Mouse (Mus musculus) heart, embryonic 10.5 days (tissue): Measurements from ENCODE around the gene Muc2. TPM values are rescaled to one million over a fixed set of nuclear protein-coding genes. Genes with fewer than 3 reads are reported as not detected.
A peak's percentile ranks its signal among the peaks of the same experiment; 100 is the strongest.
"Not testable (repeated sequence)": the region's sequence is repeated elsewhere in the genome, so short reads cannot be mapped to it uniquely, and the experiment has no call there.

Experiments used
- DNase-seq: peaks from one replicate; pipeline ENCODE4 v3.0.0-alpha.2; 2017; ENCODE audit warnings: low spot score
- H3K27ac ChIP-seq: fragments of 300-500 bp; sonication (generic); 2 replicates; pipeline ENCODE4 v1.5.1; 2016; ENCODE audit warnings: mild to moderate bottlenecking
- H3K27me3 ChIP-seq: fragments of 300-500 bp; sonication (generic); 2 replicates; pipeline ENCODE4 v1.6.1; 2016; ENCODE audit warnings: mild to moderate bottlenecking; ENCODE audit not compliant: poor library complexity, insufficient read depth, severe bottlenecking
- H3K36me3 ChIP-seq: fragments of 300-500 bp; sonication (generic); 2 replicates; pipeline ENCODE4 v1.6.1; 2016; ENCODE audit warnings: mild to moderate bottlenecking, moderate library complexity
- H3K4me1 ChIP-seq: fragments of 300-500 bp; sonication (generic); 2 replicates; pipeline ENCODE4 v1.6.1; 2016; ENCODE audit warnings: mild to moderate bottlenecking
- H3K4me3 ChIP-seq: fragments of 300-500 bp; sonication (generic); 2 replicates; pipeline ENCODE4 v1.5.1; 2016; ENCODE audit warnings: mild to moderate bottlenecking, moderate library complexity
- H3K9me3 ChIP-seq: fragments of 300-500 bp; sonication (generic); 2 replicates; pipeline ENCODE4 v1.6.1; 2016; ENCODE audit warnings: mild to moderate bottlenecking, moderate library complexity
- WGBS: fragments of 180-500 bp; shearing (Covaris S2); methylation state at CpG from one replicate; pipeline ENCODE4 v1.1.7; 2016; 5-methylcytosine and 5-hydroxymethylcytosine counted together
- polyA plus RNA-seq: library from polyadenylated mRNA; unstranded; fragments of >200 nt; fragmentation: Nextera tagmentation; extraction: Ambion mirVana; gene quantifications from 2 replicates; pipeline ENCODE4 v1.2.1, GENCODE M21; 2016

Gene Muc2
- 0.09 and 0.21 TPM in 2 replicates for polyA plus RNA-seq

GRCm38 (mm10) chr7:141690040-141690439 is at the start of gene Muc2:
Gene Muc2, plus strand, starts transcription at chr7:141690340.
- Histone ChIP-seq H3K27me3 (peaks cover 53% of the 10 kb centered on the region), H3K27ac (no peak within 1 kb of the TSS), H3K4me3 (no peak within 1 kb of the TSS), H3K9me3 (no peaks in the 10 kb centered on the region), H3K36me3 (no peaks in the 10 kb centered on the region), H3K4me1 (no peaks in the 10 kb centered on the region)
- DNase-seq: no peak
- 81% methylated on average over 8 of the region's 8 CpGs for WGBS

DNA sequence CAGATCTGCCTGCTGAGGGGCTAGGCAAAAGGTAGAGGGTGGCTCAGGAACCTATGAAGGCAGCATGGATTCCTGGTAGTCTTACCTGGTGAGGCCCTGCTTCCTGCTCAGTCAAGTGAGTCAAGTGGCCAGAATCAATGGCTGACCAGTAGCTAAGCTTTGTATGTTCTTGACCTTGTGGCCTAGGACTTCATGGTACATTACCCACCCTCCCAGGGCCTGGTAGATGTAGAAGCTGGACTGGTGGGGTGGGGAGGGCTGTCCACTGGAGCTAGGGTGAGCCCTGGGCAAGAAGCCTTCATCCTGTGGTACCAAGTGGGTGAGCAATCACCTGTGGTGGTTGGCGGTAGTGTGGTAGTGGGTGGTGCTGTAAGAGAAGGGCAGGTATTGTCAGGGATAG is 47.8 kb upstream of the Muc2 start:
- H3K4me3 ChIP-seq: no peak overlapping the region
- no peaks in the 10 kb centered on the region for H3K9me3 ChIP-seq
- DNase-seq: no peak
- no peak overlapping the region for H3K27ac ChIP-seq
- peaks cover 15% of the 10 kb centered on the region; the same call in 1 of the 2 replicates for H3K4me1 ChIP-seq
- H3K27me3 ChIP-seq: peaks cover 5% of the 10 kb centered on the region; the same call in 1 of the 2 replicates
- no peaks in the 10 kb centered on the region for H3K36me3 ChIP-seq
- 69% methylated on average over 1 of the region's 1 CpGs for WGBS

DNA sequence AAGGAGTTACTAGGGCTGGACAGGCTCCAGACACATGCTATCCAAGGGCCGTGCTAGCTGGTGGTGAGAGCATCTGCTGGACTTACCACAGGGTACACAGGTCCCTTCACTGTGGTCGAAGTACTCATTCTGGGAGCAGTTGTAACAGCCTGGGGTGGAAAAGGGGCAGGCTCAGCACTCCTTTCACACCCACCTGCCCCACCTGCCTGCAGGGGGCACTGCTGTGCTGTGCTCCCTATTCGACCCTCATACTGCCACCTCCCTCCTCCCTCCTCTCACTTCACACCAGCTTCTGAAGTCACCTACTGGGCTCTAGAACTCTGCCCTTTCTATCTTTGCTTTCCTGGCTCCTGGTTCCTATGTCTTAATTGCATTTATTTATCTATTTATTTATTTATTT is 47.0 kb upstream of the Muc2 start:
- Histone ChIP-seq H3K4me3 (no peak overlapping the region), H3K4me1 (peaks cover 17% of the 10 kb centered on the region), H3K9me3 (no peaks in the 10 kb centered on the region), H3K27me3 (peaks cover 9% of the 10 kb centered on the region; the same call in 1 of the 2 replicates), H3K36me3 (no peaks in the 10 kb centered on the region), H3K27ac (no peak overlapping the region)
- 45% methylated on average over 3 of the region's 3 CpGs for WGBS
- DNase-seq: no peak

- Histone ChIP-seq H3K36me3 (no peaks in the 10 kb centered on the region), H3K4me1 (peaks cover 24% of the 10 kb centered on the region), H3K27ac (no peak overlapping the region), H3K4me3 (no peak overlapping the region), H3K27me3 (peaks cover 13% of the 10 kb centered on the region), H3K9me3 (no peaks in the 10 kb centered on the region)
- WGBS: 61% methylated on average over 2 of the region's 2 CpGs
- no peak for DNase-seq
These were observed 43.1 kb upstream of the Muc2 start for GRCm38 (mm10) chr7:141647083-141647482.

DNA sequence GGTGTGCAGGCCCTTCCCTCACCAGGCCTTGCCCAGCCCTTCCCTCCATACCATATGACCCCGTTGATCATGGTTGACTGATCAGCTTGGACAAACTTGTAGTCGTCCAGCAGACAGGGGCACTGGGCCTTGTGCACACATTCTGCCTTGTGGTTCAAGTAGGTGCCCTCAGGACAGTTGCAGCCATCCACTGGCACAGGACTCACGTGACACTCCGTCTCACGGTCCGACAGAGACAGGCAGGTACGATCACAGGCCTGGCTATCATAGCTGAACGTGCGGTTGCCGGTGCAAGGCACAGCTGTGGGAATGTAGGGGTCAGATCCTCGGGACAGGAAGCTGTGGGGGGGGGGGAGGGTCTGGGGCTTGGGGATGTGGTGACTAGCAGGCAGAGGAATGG is 42.3 kb upstream of the Muc2 start:
- no peaks in the 10 kb centered on the region for H3K9me3 ChIP-seq
- H3K36me3 ChIP-seq: no peaks in the 10 kb centered on the region
- WGBS: 83% methylated on average over 11 of the region's 11 CpGs
- DNase-seq: no peak
- no peak overlapping the region for H3K4me3 ChIP-seq
- H3K27ac ChIP-seq: no peak overlapping the region
- peaks cover 27% of the 10 kb centered on the region for H3K4me1 ChIP-seq
- H3K27me3 ChIP-seq: peaks cover 13% of the 10 kb centered on the region

- Histone ChIP-seq H3K4me1 (peaks cover 36% of the 10 kb centered on the region), H3K4me3 (no peak overlapping the region), H3K36me3 (no peaks in the 10 kb centered on the region), H3K9me3 (no peaks in the 10 kb centered on the region), H3K27ac (no peak overlapping the region), H3K27me3 (peaks cover 8% of the 10 kb centered on the region; the same call in 1 of the 2 replicates)
- WGBS: 45% methylated on average over 7 of the region's 7 CpGs
- no peak for DNase-seq
These were observed 37.9 kb upstream of the Muc2 start for GRCm38 (mm10) chr7:141652191-141652590.

DNA sequence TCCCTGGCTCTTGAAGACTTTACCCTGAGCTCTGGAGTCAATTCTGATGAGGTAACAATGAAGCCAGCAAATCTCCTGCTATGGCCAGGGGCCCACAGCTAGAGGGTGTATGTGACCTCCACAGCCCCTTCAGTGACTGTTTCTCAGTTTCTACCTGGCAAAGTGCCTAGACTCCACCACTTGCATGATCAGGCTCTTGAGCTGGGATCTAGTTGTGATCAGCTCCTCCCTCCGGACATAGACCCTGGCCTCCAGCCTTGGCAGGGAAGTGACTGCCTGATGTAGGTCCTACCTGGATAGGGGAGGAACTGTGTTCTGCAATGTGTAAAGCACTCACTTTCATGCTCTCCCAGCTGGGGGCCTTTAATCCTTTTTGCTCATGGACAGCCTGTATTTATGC is 29.8 kb upstream of the Muc2 start:
- H3K27ac ChIP-seq: 0 out of 2 replicates have a peak overlapping the region, but pooled peaks have one; percentile 32
- no peak for DNase-seq
- 91% methylated on average over 1 of the region's 1 CpGs for WGBS
- H3K4me1 ChIP-seq: peaks cover 33% of the 10 kb centered on the region
- H3K27me3 ChIP-seq: no peaks in the 10 kb centered on the region
- no peaks in the 10 kb centered on the region for H3K9me3 ChIP-seq
- H3K36me3 ChIP-seq: no peaks in the 10 kb centered on the region
- H3K4me3 ChIP-seq: no peak overlapping the region

GRCm38 (mm10) chr7:141661481-141661880 is 28.7 kb upstream of the Muc2 start:
- Histone ChIP-seq H3K9me3 (no peaks in the 10 kb centered on the region), H3K36me3 (no peaks in the 10 kb centered on the region), H3K27ac (peak overlapping the region; percentile 56), H3K4me1 (peaks cover 31% of the 10 kb centered on the region), H3K27me3 (no peaks in the 10 kb centered on the region), H3K4me3 (0 out of 2 replicates have a peak overlapping the region, but pooled peaks have one; percentile 2)
- no peak for DNase-seq
- WGBS: 51% methylated on average over 3 of the region's 3 CpGs

DNA sequence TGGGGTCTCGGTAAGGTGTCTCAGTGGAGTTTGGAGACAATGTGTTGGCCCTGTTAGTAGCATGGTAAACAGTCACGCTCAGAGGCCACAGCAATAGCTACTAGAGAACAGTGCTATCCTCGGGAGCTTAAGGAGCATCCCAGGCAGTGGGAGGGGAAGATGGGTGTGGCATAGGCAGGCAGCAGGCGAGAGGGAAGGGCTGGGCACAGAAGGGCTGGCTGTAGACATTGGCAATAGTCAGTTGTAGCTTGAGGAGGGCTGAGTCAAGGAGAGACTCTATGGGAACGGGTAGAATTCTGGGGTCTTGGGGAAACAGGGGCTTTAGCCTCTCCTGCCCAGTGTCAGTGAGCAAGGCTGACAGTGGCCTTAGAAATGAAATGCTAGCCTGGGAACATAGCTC is 27.9 kb upstream of the Muc2 start:
- no peak overlapping the region for H3K27ac ChIP-seq
- DNase-seq: no peak

DNA sequence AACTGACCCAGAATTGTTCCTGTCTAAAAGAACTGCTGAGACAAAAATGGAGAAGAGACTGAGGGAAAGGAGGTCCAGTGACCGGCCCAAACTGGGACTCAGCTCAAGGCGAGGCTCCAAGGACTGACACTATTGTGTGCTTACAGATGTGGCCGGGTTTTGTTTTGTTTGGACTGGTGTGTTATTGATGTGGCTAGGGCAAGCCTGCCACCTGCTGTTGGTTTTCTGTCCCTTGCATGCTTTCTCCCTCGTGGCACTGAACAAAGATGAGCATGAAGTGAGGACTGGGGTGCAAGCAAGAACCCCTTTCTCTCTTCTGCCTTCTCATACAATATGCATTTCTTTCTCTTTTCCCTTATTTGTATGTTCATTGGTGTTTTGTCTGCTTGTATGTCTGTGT is 23.9 kb upstream of the Muc2 start:
- H3K4me3 ChIP-seq: no peak overlapping the region
- 23% methylated on average over 4 of the region's 4 CpGs for WGBS
- H3K9me3 ChIP-seq: no peaks in the 10 kb centered on the region
- peak; percentile 82 for DNase-seq
- no peak overlapping the region for H3K27ac ChIP-seq
- peaks cover 13% of the 10 kb centered on the region for H3K4me1 ChIP-seq
- no peaks in the 10 kb centered on the region for H3K27me3 ChIP-seq
- H3K36me3 ChIP-seq: no peaks in the 10 kb centered on the region

More for the DNA sequence above, 27.9 kb upstream of the Muc2 start:
- Histone ChIP-seq H3K9me3 (no peaks in the 10 kb centered on the region), H3K4me1 (peaks cover 31% of the 10 kb centered on the region), H3K36me3 (no peaks in the 10 kb centered on the region), H3K27me3 (no peaks in the 10 kb centered on the region), H3K4me3 (no peak overlapping the region)
- WGBS: 63% methylated on average over 5 of the region's 5 CpGs

- WGBS: 71% methylated on average over 3 of the region's 3 CpGs
These were observed 21.0 kb upstream of the Muc2 start for GRCm38 (mm10) chr7:141669097-141669496.

DNA sequence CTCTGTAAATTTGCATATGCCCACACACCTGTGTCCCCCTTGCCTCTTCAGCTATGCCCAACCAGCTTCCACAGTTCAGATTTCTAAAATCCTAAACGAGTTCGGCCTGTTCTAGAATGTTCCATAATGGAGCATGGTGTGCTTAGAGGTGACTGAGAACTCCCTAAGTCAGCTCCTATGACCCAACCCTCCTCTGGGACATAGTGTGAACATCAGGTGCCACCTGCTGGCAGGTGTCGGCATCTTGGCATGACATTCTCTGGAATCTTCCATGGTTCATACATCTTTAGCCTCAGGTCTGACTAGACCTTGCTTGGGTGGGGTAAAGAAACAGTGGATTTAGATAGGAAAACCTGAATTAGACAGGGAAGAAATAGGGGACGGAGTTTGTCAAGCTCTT is 19.1 kb upstream of the Muc2 start:
- WGBS: 83% methylated on average over 4 of the region's 4 CpGs
- no peak for DNase-seq
- Histone ChIP-seq H3K36me3 (no peaks in the 10 kb centered on the region), H3K27me3 (no peaks in the 10 kb centered on the region), H3K27ac (no peak overlapping the region), H3K4me1 (no peaks in the 10 kb centered on the region), H3K9me3 (no peaks in the 10 kb centered on the region), H3K4me3 (no peak overlapping the region)

More at GRCm38 (mm10) chr7:141669097-141669496, 21.0 kb upstream of the Muc2 start:
- H3K9me3 ChIP-seq, H3K36me3 ChIP-seq, H3K27me3 ChIP-seq, H3K4me3 ChIP-seq, H3K4me1 ChIP-seq, H3K27ac ChIP-seq, DNase-seq: not testable (repeated sequence)

- Histone ChIP-seq H3K4me1 (no peaks in the 10 kb centered on the region), H3K9me3 (no peaks in the 10 kb centered on the region), H3K4me3 (no peak overlapping the region), H3K36me3 (no peaks in the 10 kb centered on the region), H3K27ac (no peak overlapping the region), H3K27me3 (no peaks in the 10 kb centered on the region)
- 67% methylated on average over 5 of the region's 5 CpGs for WGBS
- no peak for DNase-seq
These were observed 18.4 kb upstream of the Muc2 start for GRCm38 (mm10) chr7:141671626-141672291.

DNA sequence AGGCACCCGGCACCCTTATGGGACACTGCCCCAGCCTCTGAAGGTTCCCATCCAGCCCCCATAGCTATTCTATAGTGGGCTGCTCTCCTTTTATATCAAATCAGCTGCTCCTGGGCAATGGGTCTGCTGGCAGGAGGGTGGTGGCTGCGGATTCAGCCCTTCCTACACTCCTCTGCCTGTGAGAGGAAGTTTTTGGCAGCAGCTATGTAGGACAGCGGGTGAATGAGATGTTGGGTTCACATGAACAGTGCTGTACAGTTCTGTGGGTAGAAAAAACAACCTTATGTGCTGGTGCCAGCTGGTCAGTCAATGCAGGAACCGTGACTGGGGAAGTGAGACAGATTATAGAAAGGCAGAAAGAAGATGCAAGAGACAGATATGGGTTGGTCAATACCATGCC is 11.2 kb upstream of the Muc2 start:
- no peaks in the 10 kb centered on the region for H3K36me3 ChIP-seq
- no peak overlapping the region for H3K4me3 ChIP-seq
- peaks cover 6% of the 10 kb centered on the region; the same call in 1 of the 2 replicates for H3K27me3 ChIP-seq
- 77% methylated on average over 4 of the region's 4 CpGs for WGBS
- no peak for DNase-seq
- no peak overlapping the region for H3K27ac ChIP-seq
- H3K4me1 ChIP-seq: no peaks in the 10 kb centered on the region
- H3K9me3 ChIP-seq: no peaks in the 10 kb centered on the region
